Mouse (Mus musculus) urinary bladder, postnatal 10 days (tissue): ENCODE data around the gene Ankrd26.

Experiments
- DNase-seq: peaks from one replicate; pipeline ENCODE4 v3.0.0; 2022; ENCODE audit warnings: low spot score

The Ankrd26 gene

DNA sequence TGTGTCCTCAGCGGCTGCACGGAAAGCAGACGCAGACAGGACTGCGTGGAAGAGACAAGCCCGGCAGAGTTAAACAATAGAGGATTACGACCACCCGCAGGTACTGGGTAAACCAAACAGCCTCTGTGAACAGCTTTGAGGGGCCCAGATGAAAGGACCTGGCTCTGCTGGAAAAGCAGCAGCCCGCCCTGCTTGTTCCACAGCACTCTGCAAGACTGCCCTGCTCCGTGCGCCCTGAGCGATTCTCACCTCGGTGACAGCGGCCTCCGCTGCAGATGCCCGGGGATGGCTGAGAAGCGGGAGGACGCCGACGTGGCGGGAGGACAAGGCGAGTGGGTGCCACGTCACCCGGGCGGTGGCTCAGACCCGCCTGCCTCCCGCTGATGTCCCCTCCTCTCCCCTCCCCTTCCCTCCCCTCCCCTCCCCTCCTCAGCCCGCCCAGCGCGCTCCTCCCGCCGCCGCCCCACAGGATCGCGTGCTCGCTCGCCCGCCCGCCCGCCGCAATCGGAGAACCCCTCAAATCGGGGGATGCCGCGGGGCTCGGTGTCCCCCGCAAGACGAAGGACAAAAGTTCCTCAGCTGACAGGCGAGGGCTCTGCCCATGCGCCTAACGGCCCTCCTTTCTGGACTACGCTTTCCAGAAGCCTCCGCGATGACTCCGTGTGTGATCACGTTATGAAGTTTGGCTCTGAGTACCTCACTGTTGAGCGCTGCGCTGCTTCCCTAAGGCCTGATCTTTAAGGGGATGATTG is 82.9 kb downstream of the Ankrd26 start, which contains the start of gene Zfp9:
TSS of gene Zfp9 (minus strand) at position 364 of the 752 bp plus-strand sequence.
- peak; percentile 33 for DNase-seq

- DNase-seq, result no peak
Observed at GRCm38 (mm10) chr6:118477875-118478785, 83.9 kb downstream of the Ankrd26 start.

DNA sequence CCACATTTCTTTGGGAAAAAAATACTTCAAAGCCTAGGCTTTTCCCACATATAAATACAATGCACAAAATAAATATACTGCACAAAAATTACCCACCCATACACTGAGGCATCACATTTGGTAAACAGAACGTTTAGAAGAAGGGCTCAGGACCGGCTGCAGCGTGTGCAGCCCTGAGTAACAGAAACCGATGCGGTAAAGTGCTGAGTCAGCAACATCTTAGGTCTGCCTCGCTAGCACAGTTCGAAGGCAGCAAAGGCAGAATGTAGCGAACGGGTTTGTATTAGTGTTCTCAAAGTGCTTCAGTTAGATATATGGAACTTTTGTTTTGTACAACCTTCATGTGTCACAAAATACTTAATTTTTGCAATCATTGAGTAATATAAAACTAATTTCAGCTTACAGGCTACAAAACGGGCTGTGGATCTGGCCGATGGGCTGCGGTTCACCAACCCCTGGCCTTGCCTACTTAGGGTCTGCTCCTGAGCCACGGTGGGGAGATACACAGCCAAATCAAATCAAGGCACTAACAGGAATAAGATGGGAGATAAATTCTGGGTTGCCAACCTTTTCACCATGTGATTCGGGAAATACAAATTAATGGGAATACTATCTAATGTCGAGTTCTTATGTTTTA is 99.8 kb downstream of the Ankrd26 start:
- no peak for DNase-seq

- DNase-seq, result no peak
Observed at GRCm38 (mm10) chr6:118457726-118458125, 104.3 kb downstream of the Ankrd26 start.

- peak; percentile 59 for DNase-seq
Observed at GRCm38 (mm10) chr6:118455042-118455631, 106.9 kb downstream of the Ankrd26 start, which contains the start of gene Zfp248. TSS of gene Zfp248 (minus strand) at chr6:118455528.

- DNase-seq, result no peak
Observed at GRCm38 (mm10) chr6:118454452-118454851, 107.6 kb downstream of the Ankrd26 start.
